Mouse (Mus musculus) cerebellum, adult 2 months (tissue): ENCODE measurements at regions not wholly inside any gene's neighbourhood (a gene's known extent, or its start where the extent isn't known, plus 50 kb on each side); places are given as distances from the start of the nearest gene placed in this dataset.

ENCODE experiments used
- DNase-seq, 2 experiments: peaks; one replicate each; pipeline ENCODE4 v3.0.0; 2021
- H3K27ac ChIP-seq: fragments of 200-500 bp; 2 replicates; pipeline ENCODE4 v1.5.1; 2012; ENCODE audit warnings: low read length, control low read depth, inconsistent platforms; ENCODE audit not compliant: insufficient read depth
- H3K27me3 ChIP-seq: fragments of 200-500 bp; 2 replicates; pipeline ENCODE4 v1.6.1; 2012; ENCODE audit warnings: inconsistent platforms, mild to moderate bottlenecking, low read length, moderate library complexity; ENCODE audit not compliant: control insufficient read depth, insufficient read depth
- H3K4me1 ChIP-seq: fragments of 200-500 bp; 2 replicates; pipeline ENCODE4 v1.6.1; 2011; ENCODE audit warnings: low read length; ENCODE audit not compliant: control insufficient read depth, insufficient read depth
- H3K4me3 ChIP-seq: fragments of 200-500 bp; replicated peaks from 2 replicates; pipeline ENCODE3; 2011; ENCODE audit warnings: mild to moderate bottlenecking, low read depth, low read length, control low read depth; ENCODE audit not compliant: insufficient read depth
- CTCF ChIP-seq: fragments of 200-500 bp; IDR thresholded peaks from 2 replicates; pipeline ENCODE4 v1.5.1; 2011; ENCODE audit warnings: low read depth, mild to moderate bottlenecking, control low read depth, low read length, moderate library complexity, borderline replicate concordance; ENCODE audit not compliant: insufficient read depth
- POLR2A ChIP-seq: fragments of 200-500 bp; IDR thresholded peaks from 2 replicates; pipeline ENCODE4 v1.6.1; 2011; ENCODE audit warnings: low read length, control low read depth, borderline replicate concordance; ENCODE audit not compliant: insufficient read depth
- WGBS: fragments of 180-500 bp; shearing (Covaris S2); methylation state at CpG from one replicate; pipeline ENCODE4 v1.1.7; 2018; 5-methylcytosine and 5-hydroxymethylcytosine counted together

DNA sequence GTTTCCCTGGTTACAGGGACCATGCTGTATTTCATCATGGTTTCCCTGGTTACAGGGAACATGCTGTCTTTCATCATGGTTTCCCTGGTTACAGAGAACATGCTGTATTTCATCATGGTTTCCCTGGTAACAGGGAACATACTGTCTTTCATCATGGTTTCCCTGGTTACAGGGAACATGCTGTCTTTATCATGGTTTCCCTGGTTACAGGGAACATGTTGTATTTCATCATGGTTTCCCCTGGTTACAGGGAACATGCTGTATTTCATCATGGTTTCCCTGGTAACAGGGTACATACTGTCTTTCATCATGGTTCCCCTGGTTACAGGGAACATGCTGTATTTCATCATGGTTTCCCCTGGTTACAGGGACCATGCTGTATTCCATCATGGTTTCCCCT is 1579.5 kb downstream of the 4930444P10Rik start:
- Histone ChIP-seq H3K27me3 (no peaks in the 10 kb centered on the region), H3K27ac (no peak overlapping the region), H3K4me3 (no peak overlapping the region), H3K4me1 (no peaks in the 10 kb centered on the region)
- no peak for DNase-seq
- TF ChIP-seq CTCF, result no peak
- TF ChIP-seq POLR2A, result no peak

DNA sequence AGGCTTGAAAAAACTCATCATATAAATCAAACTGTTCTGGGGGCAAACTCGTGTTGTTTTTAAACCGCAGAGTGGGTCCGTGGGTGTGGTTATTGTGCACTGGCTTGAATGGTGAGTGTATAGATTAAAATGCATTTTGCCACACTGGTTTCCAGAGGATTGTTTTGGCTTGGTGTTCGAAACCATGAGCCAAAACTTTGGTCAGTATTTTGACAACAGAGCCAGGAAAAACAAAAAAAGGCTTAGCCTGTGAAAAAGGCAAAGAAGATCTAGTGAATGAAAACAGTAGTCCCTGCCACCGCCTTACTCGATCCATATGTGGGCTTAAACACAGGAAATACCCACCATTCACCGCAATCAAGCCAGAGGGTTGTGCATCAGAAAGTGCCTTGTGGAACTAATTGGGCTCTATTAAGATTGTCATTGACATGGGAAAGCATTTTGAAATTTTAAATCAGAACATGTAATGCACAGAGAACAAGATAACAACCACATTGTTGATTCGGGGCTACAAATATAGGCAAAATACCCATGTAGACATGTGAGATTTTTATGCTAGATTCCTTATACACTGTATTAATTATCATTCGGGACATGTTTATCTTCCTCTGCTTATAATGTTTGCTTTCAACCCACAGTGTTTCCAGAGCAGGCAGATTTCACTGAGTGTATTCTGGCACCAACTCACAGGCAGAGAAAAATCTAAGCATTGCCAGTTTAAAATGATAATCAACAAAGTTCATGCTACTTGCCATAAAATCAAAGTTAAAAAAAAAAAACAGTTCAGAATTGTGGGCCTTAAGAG is 1580.4 kb downstream of the 4930444P10Rik start:
- Histone ChIP-seq H3K4me3 (no peak overlapping the region), H3K4me1 (no peaks in the 10 kb centered on the region), H3K27ac (no peak overlapping the region), H3K27me3 (no peaks in the 10 kb centered on the region)
- 65% methylated on average over 9 of the region's 9 CpGs for WGBS
- no peak for DNase-seq
- TF ChIP-seq POLR2A (no peak), CTCF (no peak)

DNA sequence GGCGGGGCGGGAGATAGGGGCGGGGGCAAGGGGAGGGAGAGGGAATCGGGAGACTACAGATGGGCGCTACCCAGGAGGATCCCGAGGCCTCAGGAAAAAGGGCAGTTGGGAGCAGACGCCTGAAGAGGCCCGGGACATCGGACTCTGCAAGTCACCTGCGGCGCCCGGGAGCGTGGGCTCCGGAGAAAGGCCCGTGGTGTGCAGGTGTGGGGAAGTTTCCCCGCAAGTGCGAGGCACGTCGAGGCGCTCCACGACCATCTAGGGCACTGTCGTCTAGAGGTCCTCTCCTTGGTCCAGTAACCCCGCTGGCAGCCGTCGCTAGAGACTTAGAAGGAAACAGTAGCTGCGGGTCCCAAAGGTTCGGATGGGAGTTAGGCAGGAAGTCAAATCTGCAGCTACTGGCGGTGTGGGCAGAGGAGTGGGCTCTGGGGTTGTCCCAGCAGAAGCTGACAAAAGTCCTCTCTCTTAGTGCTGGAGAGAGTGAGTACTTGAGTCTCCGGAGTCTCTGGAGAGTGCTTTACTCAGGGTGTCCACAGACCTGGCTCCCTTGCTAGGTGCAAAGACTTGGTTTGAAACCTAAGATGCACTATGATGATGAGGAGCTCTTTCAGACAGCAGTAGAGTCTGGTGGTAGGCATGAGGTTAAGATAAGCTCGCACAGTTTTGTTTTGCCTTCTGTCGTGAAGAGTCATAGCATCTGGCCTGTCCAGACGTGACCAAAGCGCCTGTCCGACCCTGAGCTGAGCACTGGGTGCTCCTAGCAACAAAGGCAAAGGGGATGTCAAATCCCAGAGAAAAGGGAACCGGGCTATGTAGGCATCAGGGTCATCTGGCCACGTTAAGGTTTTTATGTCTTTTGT is 1586.1 kb downstream of the 4930444P10Rik start:
- peaks cover 8% of the 10 kb centered on the region; the same call in 1 of the 2 replicates for H3K27me3 ChIP-seq
- no peak for DNase-seq
- WGBS, result 15% methylated on average over 33 of the region's 36 CpGs
- H3K27ac ChIP-seq, result no peak overlapping the region
- H3K4me1 ChIP-seq, result no peaks in the 10 kb centered on the region
- no peak overlapping the region for H3K4me3 ChIP-seq
- TF ChIP-seq POLR2A (no peak), CTCF (no peak)

DNA sequence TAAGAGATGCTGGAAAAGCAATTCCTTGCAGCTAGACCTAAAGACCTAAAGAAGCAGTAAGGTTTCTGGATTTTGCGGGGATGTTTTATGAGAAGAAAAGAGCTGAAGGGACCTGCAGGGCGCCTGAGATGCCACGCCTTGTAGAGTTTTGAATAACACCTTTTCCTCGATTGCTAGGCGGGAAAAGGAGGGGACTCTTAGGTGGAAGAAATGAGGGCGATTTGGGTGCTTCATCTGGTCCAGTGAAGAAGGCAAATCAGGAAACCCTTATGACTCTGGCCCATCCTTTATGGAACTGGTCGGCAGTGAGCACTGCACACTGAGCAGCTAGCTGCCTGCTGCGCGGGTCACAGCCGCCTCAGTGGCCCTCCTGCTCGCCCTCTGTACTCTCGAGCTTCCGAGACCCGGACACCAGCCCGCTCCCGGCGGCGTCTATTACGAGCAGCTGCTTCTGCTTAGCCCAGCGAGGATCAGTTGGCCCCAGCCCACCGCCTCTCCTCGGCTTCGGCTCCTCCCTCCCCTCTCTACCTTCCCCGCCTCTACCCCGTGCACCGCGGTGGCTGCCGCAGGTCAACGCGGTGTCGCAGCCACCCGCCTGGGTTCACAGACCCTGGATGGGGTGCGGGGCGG is 1586.8 kb downstream of the 4930444P10Rik start:
- peak in 1 of 2 experiments; percentile 9 for DNase-seq
- Histone ChIP-seq H3K4me3 (no peak overlapping the region), H3K4me1 (no peaks in the 10 kb centered on the region), H3K27me3 (peaks cover 8% of the 10 kb centered on the region; the same call in 1 of the 2 replicates), H3K27ac (no peak overlapping the region)
- 5% methylated on average over 32 of the region's 34 CpGs for WGBS
- TF ChIP-seq POLR2A (no peak), CTCF (no peak)

DNA sequence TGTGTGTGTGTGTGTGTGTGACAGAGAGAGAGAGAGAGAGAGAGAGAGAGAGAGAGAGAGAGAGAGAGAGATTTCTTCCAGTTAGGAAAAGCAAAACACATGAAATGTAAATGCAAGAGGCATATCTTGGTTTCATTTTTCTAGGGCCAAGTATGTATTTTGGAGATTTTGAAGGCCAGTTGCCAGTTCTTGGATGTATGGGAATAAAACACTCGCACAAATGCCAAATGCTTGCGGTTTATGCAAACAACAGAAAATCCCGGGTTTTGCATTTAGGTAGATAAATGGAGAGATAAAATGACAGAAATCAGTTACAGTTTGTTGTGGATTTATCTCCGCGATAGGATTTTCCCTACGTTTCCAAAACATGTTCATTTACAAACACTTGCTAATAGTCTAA is 1587.4 kb downstream of the 4930444P10Rik start:
- no peak for DNase-seq
- 35% methylated on average over 6 of the region's 6 CpGs for WGBS
- no peaks in the 10 kb centered on the region for H3K4me1 ChIP-seq
- peaks cover 8% of the 10 kb centered on the region; the same call in 1 of the 2 replicates for H3K27me3 ChIP-seq
- no peak overlapping the region for H3K4me3 ChIP-seq
- no peak overlapping the region for H3K27ac ChIP-seq
- TF ChIP-seq POLR2A (no peak), CTCF (no peak)

DNA sequence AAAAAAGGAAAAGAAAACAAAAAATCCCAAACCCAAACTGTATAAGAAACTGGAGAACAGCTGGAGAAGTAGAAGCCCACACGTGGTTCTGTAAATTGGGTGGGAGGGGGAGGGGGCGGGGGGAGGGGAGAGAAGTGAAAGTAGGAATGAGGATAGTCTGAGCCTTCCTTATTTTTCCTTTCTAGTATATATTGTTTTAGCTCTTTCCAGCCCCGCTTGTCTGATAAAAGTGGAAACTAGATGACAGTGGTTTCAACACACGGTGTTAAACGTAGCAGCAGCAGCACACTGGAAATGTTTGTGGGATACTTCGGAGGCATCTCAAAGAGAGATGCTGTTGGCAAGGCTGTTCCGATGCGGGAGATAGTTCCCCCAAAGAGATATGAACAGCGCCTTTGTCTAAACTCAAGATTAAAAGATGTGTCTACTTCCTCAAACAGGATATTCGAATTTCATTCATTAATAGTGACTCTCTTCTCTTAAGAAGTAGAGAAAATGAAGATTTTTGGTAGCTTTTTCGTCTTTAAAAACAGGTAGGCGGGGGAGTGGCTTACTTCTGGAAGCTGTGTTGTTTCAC is 1588.3 kb downstream of the 4930444P10Rik start:
- Histone ChIP-seq H3K4me1 (no peaks in the 10 kb centered on the region), H3K27me3 (peaks cover 8% of the 10 kb centered on the region; the same call in 1 of the 2 replicates), H3K4me3 (no peak overlapping the region), H3K27ac (no peak overlapping the region)
- DNase-seq, result no peak
- 13% methylated on average over 12 of the region's 12 CpGs for WGBS
- TF ChIP-seq CTCF (no peak), POLR2A (no peak)

DNA sequence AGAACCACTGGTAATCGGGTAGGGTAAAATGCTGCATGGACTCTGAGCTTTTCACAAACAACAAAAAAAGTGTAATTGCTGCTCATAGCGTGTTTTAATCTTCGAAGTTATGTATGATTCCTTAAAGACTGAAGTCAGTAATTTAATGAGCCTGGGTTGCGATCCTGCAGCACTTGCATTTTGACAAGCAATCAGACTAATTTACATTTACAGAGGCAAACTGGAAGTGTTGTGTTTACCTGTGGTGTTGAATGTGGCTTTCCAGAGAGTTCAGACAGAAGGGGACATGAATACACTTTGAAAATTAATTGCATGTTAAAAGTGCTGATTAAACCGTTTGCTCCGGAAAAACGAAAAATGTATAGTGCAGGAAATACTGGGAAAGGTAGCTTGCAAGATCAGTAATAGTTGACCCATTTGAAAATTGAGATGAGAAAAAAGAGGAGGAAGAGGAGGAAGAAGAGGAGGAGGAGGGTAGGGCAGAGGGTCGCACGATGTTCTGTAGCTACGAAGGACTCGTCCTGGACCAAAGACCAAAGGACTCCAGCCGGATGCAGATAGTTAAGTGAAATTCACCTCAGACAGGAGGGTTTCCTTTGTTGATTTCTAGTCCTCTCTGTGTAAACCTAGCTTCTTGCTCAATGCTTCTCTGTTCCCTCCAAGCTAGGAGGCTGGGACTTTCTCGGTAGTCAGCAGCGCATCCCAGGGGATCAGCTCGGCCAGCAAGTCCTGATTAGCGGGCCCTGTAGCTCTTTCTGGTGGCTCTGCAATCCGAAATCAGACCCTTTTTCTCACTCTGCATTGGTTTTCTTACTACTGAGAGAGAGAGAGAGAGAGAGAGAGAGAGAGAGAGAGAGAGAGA is 1589.0 kb downstream of the 4930444P10Rik start:
- Histone ChIP-seq H3K27ac (no peak overlapping the region), H3K4me1 (no peaks in the 10 kb centered on the region), H3K27me3 (peaks cover 8% of the 10 kb centered on the region; the same call in 1 of the 2 replicates), H3K4me3 (no peak overlapping the region)
- WGBS, result 34% methylated on average over 17 of the region's 17 CpGs
- no peak for TF ChIP-seq CTCF
- no peak for TF ChIP-seq POLR2A
- peak in 1 of 2 experiments; percentile 10 for DNase-seq
